ENCODE assay signal across 7 mouse cellular contexts in the genomic region with DNA sequence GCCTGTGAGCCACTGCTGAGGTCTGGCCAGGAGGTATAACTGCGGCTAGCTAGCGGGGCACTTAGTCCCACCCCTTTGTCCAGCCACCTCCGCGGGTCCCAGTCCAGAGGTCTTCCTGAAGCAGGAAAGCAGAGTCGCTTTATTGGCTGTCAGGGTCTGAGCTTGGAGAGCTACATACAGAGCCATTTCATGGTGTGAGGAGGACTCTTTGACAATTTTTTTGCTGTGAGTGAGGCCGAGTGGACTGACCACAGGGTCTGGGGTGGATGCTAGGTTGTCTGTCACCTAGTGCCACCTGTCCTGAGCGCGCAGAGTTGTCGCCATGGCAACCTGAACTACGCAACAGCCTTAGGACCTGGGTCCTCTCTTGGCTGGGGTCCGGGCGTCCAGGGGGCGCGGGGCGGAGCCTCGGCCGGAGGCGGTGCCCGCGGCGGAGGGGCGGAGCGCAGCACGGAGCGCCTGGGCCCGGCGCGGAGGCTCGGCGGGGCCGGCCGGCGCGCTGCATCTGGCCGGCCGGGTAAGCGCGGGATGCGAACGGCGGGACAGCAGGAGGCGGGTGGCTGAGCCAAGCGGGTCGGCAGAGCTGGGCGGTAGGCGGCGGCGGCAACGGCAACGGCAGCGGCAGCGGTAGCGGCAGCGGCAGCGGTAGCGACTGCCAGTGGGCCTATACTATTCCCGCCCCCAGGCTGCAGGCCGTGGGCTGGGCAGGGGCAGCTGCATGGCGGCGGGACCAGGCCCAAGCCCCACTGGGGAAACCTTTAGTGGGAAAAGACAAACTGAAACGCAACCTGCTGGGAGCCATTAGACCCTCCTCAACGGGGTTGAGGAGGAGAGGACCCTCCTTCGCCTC. TPM values are rescaled to one million over a fixed set of nuclear protein-coding genes. Genes with fewer than 3 reads are reported as not detected.
DNase-seq lines count a peak whose midpoint lies in the region; ATAC-seq lines count a peak whose summit lies in the region.

Gene Tmem121 (plus strand): TSS at position 489 of the 850 bp plus-strand sequence.

- no peaks in the 10 kb centered on the region for H3K36me3 ChIP-seq in megakaryocyte, embryonic 14.5 days (replicated peaks; ENCODE audit: low read length)
- H3K36me3 ChIP-seq in embryonic facial prominence, embryonic 15.5 days = 0 out of 2 replicates have a peak, but pooled peaks cover 10% of the 10 kb centered on the region
- H3K36me3 ChIP-seq in midbrain, embryonic 11.5 days (ENCODE audit: control insufficient read depth, insufficient read depth, low read length) = peaks cover 10% of the 10 kb centered on the region

- 2% methylated on average over 63 of the region's 63 CpGs for WGBS in embryonic facial prominence, embryonic 15.5 days
- WGBS in midbrain, embryonic 11.5 days = 1% methylated on average over 62 of the region's 63 CpGs

- peaks cover 82% of the 10 kb centered on the region for H3K27me3 ChIP-seq in megakaryocyte, embryonic 14.5 days (replicated peaks)
- H3K27me3 ChIP-seq in embryonic facial prominence, embryonic 15.5 days = peaks cover 30% of the 10 kb centered on the region
- H3K27me3 ChIP-seq in midbrain, embryonic 11.5 days (ENCODE audit: control insufficient read depth, insufficient read depth, low read length) = peaks cover 2% of the 10 kb centered on the region; the same call in 1 of the 2 replicates

- peak within 1 kb of the TSS; percentile 70 for H3K4me2 ChIP-seq in embryonic facial prominence, embryonic 15.5 days (replicated peaks)
- H3K4me2 ChIP-seq in midbrain, embryonic 11.5 days = peak within 1 kb of the TSS; percentile 77

- peak within 1 kb of the TSS; percentile 62 for H3K4me3 ChIP-seq in megakaryocyte, embryonic 14.5 days (replicated peaks)
- H3K4me3 ChIP-seq in embryonic facial prominence, embryonic 15.5 days (replicated peaks) = peak within 1 kb of the TSS; percentile 58
- H3K4me3 ChIP-seq in midbrain, embryonic 11.5 days (ENCODE audit: low read depth, low read length) = peak within 1 kb of the TSS; percentile 72

- H3K9ac ChIP-seq in embryonic facial prominence, embryonic 15.5 days = peak within 1 kb of the TSS; percentile 54
- H3K9ac ChIP-seq in midbrain, embryonic 11.5 days (ENCODE audit: low read length) = peak within 1 kb of the TSS; percentile 82

- DNase-seq in brain, adult 2 months (ENCODE audit: low read depth, low spot score) = peak; percentile 63
- DNase-seq in kidney, postnatal 10 days = peak; percentile 46
- DNase-seq in midbrain, embryonic 11.5 days (ENCODE audit: low spot score, missing footprints) = peak; percentile 93
- peak; percentile 66 for DNase-seq in thymus, postnatal 4 days

- no peak within 1 kb of the TSS for H3K27ac ChIP-seq in embryonic facial prominence, embryonic 15.5 days (replicated peaks)
- H3K27ac ChIP-seq in midbrain, embryonic 11.5 days (ENCODE audit: low read depth, low read length) = no peak within 1 kb of the TSS; the same call in 1 of the 2 replicates

- ATAC-seq in megakaryocyte, adult 5-6 weeks (ENCODE audit: poor library complexity, severe bottlenecking) = no peak
- peak; percentile 47; the same call in 1 of the 2 replicates for ATAC-seq in embryonic facial prominence, embryonic 15.5 days (ENCODE audit: insufficient number of reproducible peaks, low FRiP score, low TSS enrichment, low read depth)
- ATAC-seq in midbrain, embryonic 11.5 days (ENCODE audit: low FRiP score) = peak; percentile 79

- peaks cover 18% of the 10 kb centered on the region for H3K9me3 ChIP-seq in megakaryocyte, embryonic 14.5 days
- H3K9me3 ChIP-seq in embryonic facial prominence, embryonic 15.5 days (replicated peaks) = no peaks in the 10 kb centered on the region
- H3K9me3 ChIP-seq in midbrain, embryonic 11.5 days (ENCODE audit: control insufficient read depth, low read length) = no peaks in the 10 kb centered on the region

- H3K4me1 ChIP-seq in megakaryocyte, embryonic 14.5 days = peaks cover 26% of the 10 kb centered on the region
- H3K4me1 ChIP-seq in embryonic facial prominence, embryonic 15.5 days = peaks cover 22% of the 10 kb centered on the region
- H3K4me1 ChIP-seq in midbrain, embryonic 11.5 days (ENCODE audit: control insufficient read depth, insufficient read depth, low read length) = peaks cover 17% of the 10 kb centered on the region

RNA-seq across cellular contexts. Expression of gene Tmem121, which starts in this region (rescaled TPM):
- not detected in 2 replicates for polyA plus RNA-seq in megakaryocyte, embryonic 14.5 days (2012; ENCODE audit: insufficient read depth, low replicate concordance)
- 0.69 TPM in 1 of 2 replicates, not detected in the other for total RNA-seq in megakaryocyte, adult 5-6 weeks (2015)
- total RNA-seq in megakaryocyte, adult 5-6 weeks (2017) = not detected in 2 replicates
- 17.0 and 17.5 TPM in 2 replicates for polyA plus RNA-seq in embryonic facial prominence, embryonic 15.5 days (2015; fragmentation: Nextera tagmentation; extraction: Ambion mirVana)
- 11.5 and 13.1 TPM in 2 replicates for polyA plus RNA-seq in midbrain, embryonic 11.5 days (2014; fragmentation: Nextera tagmentation; extraction: Ambion mirVana)

Comparison
In these comparisons a context has a peak if more than half of its experiments do, and no peak if none do; other contexts are left out.
1. RNA of gene Tmem121 (polyA plus RNA-seq): 17.0 to 17.5 TPM in embryonic facial prominence, embryonic 15.5 days and 11.5 to 13.1 TPM in midbrain, embryonic 11.5 days; not detected in megakaryocyte, embryonic 14.5 days; every median in the first group is over 10 times any median in the second.
2. Peak in every context shown above with its lines, with median percentiles within 50 percentile points of each other: H3K4me3 ChIP-seq and DNase-seq.